Mouse (Mus musculus) thymus, adult 2 months (tissue): ENCODE measurements around the gene Manf. TPM values are rescaled to one million over a fixed set of nuclear protein-coding genes. Genes with fewer than 3 reads are reported as not detected.

ENCODE experiments used
- DNase-seq: peaks from one replicate; pipeline ENCODE4 v3.0.0; 2021
- H3K27ac ChIP-seq: fragments of 200-500 bp; 2 replicates; pipeline ENCODE4 v1.5.1; 2012; ENCODE audit warnings: low read length, control low read depth; ENCODE audit not compliant: control insufficient read depth, insufficient read depth
- H3K27me3 ChIP-seq: fragments of 200-500 bp; 2 replicates; pipeline ENCODE4 v1.6.1; 2012; ENCODE audit warnings: mild to moderate bottlenecking, low read length, moderate library complexity, mixed read lengths; ENCODE audit not compliant: control insufficient read depth, insufficient read depth
- H3K36me3 ChIP-seq: fragments of 200-500 bp; 2 replicates; pipeline ENCODE4 v1.6.1; 2012; ENCODE audit warnings: mild to moderate bottlenecking, low read length, moderate library complexity; ENCODE audit not compliant: control insufficient read depth, insufficient read depth
- H3K4me1 ChIP-seq: fragments of 200-500 bp; replicated peaks from 2 replicates; pipeline ENCODE4 v1.6.1; 2012; ENCODE audit warnings: low read length; ENCODE audit not compliant: control insufficient read depth, insufficient read depth
- H3K4me3 ChIP-seq: fragments of 200-500 bp; 2 replicates; pipeline ENCODE4 v1.5.1; 2012; ENCODE audit warnings: mild to moderate bottlenecking, low read length, control low read depth, moderate library complexity; ENCODE audit not compliant: control insufficient read depth, insufficient read depth
- CTCF ChIP-seq: fragments of 200-500 bp; IDR thresholded peaks from 2 replicates; pipeline ENCODE4 v1.5.1; 2012; ENCODE audit warnings: mild to moderate bottlenecking, control low read depth, low read length, moderate library complexity, borderline replicate concordance; ENCODE audit not compliant: control insufficient read depth, poor library complexity, insufficient read depth; ENCODE audit errors: extremely low read depth
- POLR2A ChIP-seq: fragments of 200-500 bp; IDR thresholded peaks from 2 replicates; pipeline ENCODE4 v1.6.1; 2012; ENCODE audit warnings: mild to moderate bottlenecking, low read length, control low read depth, moderate library complexity; ENCODE audit not compliant: control insufficient read depth, poor library complexity, insufficient read depth; ENCODE audit errors: extremely low read depth
- WGBS: fragments of 180-500 bp; shearing (Covaris S2); methylation state at CpG from one replicate; pipeline ENCODE4 v1.1.7; 2018; 5-methylcytosine and 5-hydroxymethylcytosine counted together
- polyA plus RNA-seq: library from polyadenylated mRNA; depleted of rRNA; stranded (reverse); fragments of >200 nt; gene quantifications from 2 replicates; pipeline ENCODE4 v1.2.3, GENCODE M21; 2012; rRNA removed

The Manf gene
- polyA plus RNA-seq, 1 experiment = 12.5 TPM

DNA sequence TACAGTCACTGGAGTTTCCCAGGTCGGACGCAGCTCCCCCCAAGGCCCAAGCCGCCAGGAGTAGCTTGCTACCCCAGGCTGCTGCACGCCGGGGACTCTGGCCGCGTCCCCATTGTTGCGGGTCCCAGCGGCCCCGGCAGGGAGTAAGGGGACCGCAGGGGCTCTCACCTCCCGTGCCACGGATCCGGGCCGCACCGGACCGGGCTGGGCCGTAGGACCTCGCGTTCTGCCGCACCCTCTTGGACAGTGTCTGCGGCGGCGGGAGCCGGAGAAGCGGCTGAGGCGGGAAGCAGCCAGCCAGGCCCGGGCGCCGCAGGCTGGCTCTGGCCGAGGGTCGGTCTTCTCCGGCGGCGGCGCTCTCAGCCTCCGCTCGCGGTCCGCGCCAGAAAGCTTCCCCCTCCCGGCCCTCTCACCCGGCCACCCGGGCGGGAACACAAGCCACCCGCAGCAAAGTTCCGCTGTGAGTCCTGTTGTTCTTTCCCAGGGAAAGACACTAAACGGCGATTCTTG, 102.9 kb downstream of the Manf start, which contains the start of gene Rad54l2:
Rad54l2 (minus strand) TSS at position 383 of the 510 bp plus-strand sequence.
- Histone ChIP-seq H3K27ac (no peak within 1 kb of the TSS), H3K27me3 (no peaks in the 10 kb centered on the region), H3K36me3 (no peaks in the 10 kb centered on the region), H3K4me1 (peaks cover 9% of the 10 kb centered on the region), H3K4me3 (peak within 1 kb of the TSS; percentile 92)
- peak; percentile 58 for TF ChIP-seq POLR2A
- peak; percentile 45; the same call in 1 of the 2 replicates for TF ChIP-seq CTCF
- WGBS = under 1% methylated on average over 49 of the region's 49 CpGs
- DNase-seq = peak; percentile 81

Other genes with a start within 250 kb of the Manf start
- 0.19 and 0.34 TPM in 2 replicates for gene Grm2, start 235.9 kb downstream of the Manf start, polyA plus RNA-seq
- gene Tex264, start 206.1 kb downstream of the Manf start, polyA plus RNA-seq = 91.8 and 104 TPM in 2 replicates
- gene Rad54l2, start 102.8 kb downstream of the Manf start, polyA plus RNA-seq = 53.0 and 78.2 TPM in 2 replicates
- gene Dcaf1, start 70.1 kb downstream of the Manf start, polyA plus RNA-seq = 26.1 and 27.0 TPM in 2 replicates
- gene Rbm15b, start 4.6 kb downstream of the Manf start, polyA plus RNA-seq = 27.5 and 36.8 TPM in 2 replicates